Mouse (Mus musculus): ENCODE data around the gene Pafah1b3. TPM values are rescaled to one million over a fixed set of nuclear protein-coding genes. Genes with fewer than 3 reads are reported as not detected.

The Pafah1b3 gene
- total and polyA plus RNA-seq, 3 experiments = 29.4 to 33.8 (median 33.4) TPM

Other genes with a start within 250 kb of the Pafah1b3 start
- 10 to 100 TPM; 14.5 to 18.5 TPM for gene Grik5, start 225.6 kb downstream of the Pafah1b3 start, total RNA-seq (2021)
- gene Grik5, start 225.6 kb downstream of the Pafah1b3 start, polyA plus RNA-seq (2012; rRNA removed) = 54.9 and 71.3 TPM in 2 replicates
- gene Zfp574, start 225.4 kb downstream of the Pafah1b3 start, total RNA-seq (2021) = 10 to 100 TPM; 21.3 to 21.9 TPM
- gene Zfp574, start 225.4 kb downstream of the Pafah1b3 start, polyA plus RNA-seq (2012; rRNA removed) = 60.8 and 61.2 TPM in 2 replicates
- under 1 TPM; 0.46 to 0.90 TPM for gene Pou2f2, start 118.3 kb downstream of the Pafah1b3 start, total RNA-seq (2021)
- gene Pou2f2, start 118.3 kb downstream of the Pafah1b3 start, polyA plus RNA-seq (2012; rRNA removed) = 2.7 and 3.2 TPM in 2 replicates
- 10 to 100 TPM; 15.6 to 17.9 TPM for gene Dedd2, start 77.4 kb downstream of the Pafah1b3 start, total RNA-seq (2021)
- gene Dedd2, start 77.4 kb downstream of the Pafah1b3 start, polyA plus RNA-seq (2012; rRNA removed) = 36.3 and 39.5 TPM in 2 replicates
- gene Zfp526, start 76.6 kb downstream of the Pafah1b3 start, total RNA-seq (2021) = 10 to 100 TPM in 1 of 2 experiments, 1 to 10 TPM in 1; 9.9 to 10.4 TPM
- 16.3 and 19.9 TPM in 2 replicates for gene Zfp526, start 76.6 kb downstream of the Pafah1b3 start, polyA plus RNA-seq (2012; rRNA removed)
- gene Gsk3a, start 60.1 kb downstream of the Pafah1b3 start, total RNA-seq (2021) = 100 to 1,000 TPM in 1 of 2 experiments, 10 to 100 TPM in 1; 98.9 to 107 TPM
- 121 and 150 TPM in 2 replicates for gene Gsk3a, start 60.1 kb downstream of the Pafah1b3 start, polyA plus RNA-seq (2012; rRNA removed)
- gene Erf, start 47.2 kb downstream of the Pafah1b3 start, total RNA-seq (2021) = 10 to 100 TPM; 16.5 to 26.6 TPM
- 50.4 and 52.8 TPM in 2 replicates for gene Erf, start 47.2 kb downstream of the Pafah1b3 start, polyA plus RNA-seq (2012; rRNA removed)
- 100 to 1,000 TPM; 102 to 108 TPM for gene Cic, start 30.3 kb downstream of the Pafah1b3 start, total RNA-seq (2021)
- gene Cic, start 30.3 kb downstream of the Pafah1b3 start, polyA plus RNA-seq (2012; rRNA removed) = 111 and 123 TPM in 2 replicates
- gene Prr19, start 3.4 kb upstream of the Pafah1b3 start, total RNA-seq (2021) = not detected
- not detected in 2 replicates for gene Prr19, start 3.4 kb upstream of the Pafah1b3 start, polyA plus RNA-seq (2012; rRNA removed)
- gene Tmem145, start 8.1 kb upstream of the Pafah1b3 start, total RNA-seq (2021) = 1 to 10 TPM; 1.9 to 2.2 TPM
- gene Tmem145, start 8.1 kb upstream of the Pafah1b3 start, polyA plus RNA-seq (2012; rRNA removed) = 8.3 and 9.3 TPM in 2 replicates
- gene Megf8, start 19.2 kb upstream of the Pafah1b3 start, total RNA-seq (2021) = 10 to 100 TPM; 37.1 to 41.5 TPM
- gene Megf8, start 19.2 kb upstream of the Pafah1b3 start, polyA plus RNA-seq (2012; rRNA removed) = 102 and 106 TPM in 2 replicates
- gene Cnfn, start 71.7 kb upstream of the Pafah1b3 start, total RNA-seq (2021) = not detected
- gene Cnfn, start 71.7 kb upstream of the Pafah1b3 start, polyA plus RNA-seq (2012; rRNA removed) = 1.8 TPM in 1 of 2 replicates, not detected in the other
- 100 to 1,000 TPM; 372 to 462 TPM for gene Lipe, start 100.7 kb upstream of the Pafah1b3 start, total RNA-seq (2021)
- 471 and 632 TPM in 2 replicates for gene Lipe, start 100.7 kb upstream of the Pafah1b3 start, polyA plus RNA-seq (2012; rRNA removed)
- not detected for gene Cxcl17, start 114.9 kb upstream of the Pafah1b3 start, total RNA-seq (2021)
- gene Cxcl17, start 114.9 kb upstream of the Pafah1b3 start, polyA plus RNA-seq (2012; rRNA removed) = not detected in 2 replicates
- gene Ceacam1, start 179.6 kb upstream of the Pafah1b3 start, total RNA-seq (2021) = 10 to 100 TPM in 1 of 2 experiments, 1 to 10 TPM in 1; 8.4 to 45.0 TPM
- gene Ceacam1, start 179.6 kb upstream of the Pafah1b3 start, polyA plus RNA-seq (2012; rRNA removed) = 5.9 and 9.5 TPM in 2 replicates
- gene Ceacam2, start 241.9 kb upstream of the Pafah1b3 start, total RNA-seq (2021) = 1 to 10 TPM; 1.1 to 5.0 TPM
- gene Ceacam2, start 241.9 kb upstream of the Pafah1b3 start, polyA plus RNA-seq (2012; rRNA removed) = not detected in 2 replicates